Mouse (Mus musculus) heart, embryonic 12.5 days (tissue): ENCODE results near the gene Rab13. TPM values are rescaled to one million over a fixed set of nuclear protein-coding genes. Genes with fewer than 3 reads are reported as not detected.
A peak's percentile ranks its signal among the peaks of the same experiment; 100 is the strongest.

Experiments used
- ATAC-seq: fragments of 200-750 bp; cut with Nextera tagmentation; 2 replicates; pipeline ENCODE4 v1.8.0; 2017; ENCODE audit warnings: moderate TSS enrichment, moderate library complexity; ENCODE audit not compliant: insufficient number of reproducible peaks, low FRiP score
- H3K27ac ChIP-seq: fragments of 300-500 bp; sonication (generic); 2 replicates; pipeline ENCODE4 v1.5.1; 2016; ENCODE audit warnings: mild to moderate bottlenecking, moderate library complexity; ENCODE audit not compliant: poor library complexity, severe bottlenecking
- H3K27me3 ChIP-seq: fragments of 300-500 bp; sonication (generic); replicated peaks from 2 replicates; pipeline ENCODE4 v1.6.1; 2016; ENCODE audit warnings: mild to moderate bottlenecking, moderate library complexity
- H3K36me3 ChIP-seq: fragments of 300-500 bp; sonication (generic); 2 replicates; pipeline ENCODE4 v1.6.1; 2016; ENCODE audit warnings: mild to moderate bottlenecking, moderate library complexity
- H3K4me1 ChIP-seq: fragments of 300-500 bp; sonication (generic); replicated peaks from 2 replicates; pipeline ENCODE4 v1.6.1; 2016; ENCODE audit warnings: mild to moderate bottlenecking
- H3K4me2 ChIP-seq: fragments of 300-500 bp; sonication (generic); 2 replicates; pipeline ENCODE4 v1.6.1; 2016; ENCODE audit warnings: mild to moderate bottlenecking, moderate library complexity
- H3K4me3 ChIP-seq: fragments of 300-500 bp; sonication (generic); 2 replicates; pipeline ENCODE4 v1.5.1; 2016; ENCODE audit warnings: mild to moderate bottlenecking
- H3K9ac ChIP-seq: fragments of 300-500 bp; sonication (generic); 2 replicates; pipeline ENCODE4 v1.6.1; 2016; ENCODE audit warnings: mild to moderate bottlenecking, moderate library complexity
- H3K9me3 ChIP-seq: fragments of 300-500 bp; sonication (generic); replicated peaks from 2 replicates; pipeline ENCODE4 v1.6.1; 2016; ENCODE audit warnings: mild to moderate bottlenecking, moderate library complexity
- WGBS: fragments of 180-500 bp; shearing (Covaris S2); methylation state at CpG from one replicate; pipeline ENCODE4 v1.1.7; 2016; 5-methylcytosine and 5-hydroxymethylcytosine counted together
- polyA plus RNA-seq: library from polyadenylated mRNA; unstranded; fragments of >200 nt; fragmentation: Nextera tagmentation; extraction: Ambion mirVana; gene quantifications from 2 replicates; pipeline ENCODE4 v1.2.1, GENCODE M21; 2016

The Rab13 gene
- polyA plus RNA-seq, 1 experiment from 2014 or later, result 26.8 TPM

DNA sequence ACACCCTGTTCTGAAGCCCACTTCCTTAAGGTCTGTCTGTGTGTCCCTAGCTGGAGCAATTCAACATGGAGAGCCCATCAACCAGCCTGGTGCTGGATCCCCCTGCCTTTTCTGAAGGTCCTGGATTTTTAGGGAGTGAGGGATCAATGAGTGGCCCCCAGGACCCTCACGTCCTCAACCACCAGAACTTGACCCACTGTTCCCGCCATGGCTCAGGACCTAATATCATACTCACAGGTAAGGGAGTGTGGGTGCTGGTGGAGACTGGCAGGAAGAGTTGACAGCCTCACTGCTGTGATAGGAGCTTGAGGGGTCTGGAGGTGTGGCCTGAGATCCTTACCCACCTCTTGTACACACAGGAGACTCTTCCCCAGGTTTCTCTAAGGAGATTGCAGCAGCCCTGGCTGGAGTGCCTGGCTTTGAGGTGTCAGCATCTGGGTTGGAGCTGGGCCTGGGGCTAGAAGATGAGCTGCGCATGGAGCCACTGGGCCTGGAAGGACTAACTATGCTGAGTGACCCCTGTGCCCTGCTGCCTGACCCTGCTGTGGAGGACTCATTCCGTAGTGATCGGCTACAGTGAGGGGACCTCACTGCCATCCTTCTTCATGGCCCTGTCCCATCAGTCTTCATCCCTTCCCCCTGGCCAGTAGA lies 49.8 kb downstream of the Rab13 start:
- Histone ChIP-seq H3K4me2 (no peak overlapping the region), H3K27me3 (no peaks in the 10 kb centered on the region), H3K27ac (no peak overlapping the region), H3K9me3 (no peaks in the 10 kb centered on the region), H3K36me3 (peaks cover 56% of the 10 kb centered on the region), H3K4me1 (peaks cover 20% of the 10 kb centered on the region), H3K4me3 (no peak overlapping the region), H3K9ac (no peak overlapping the region)
- ATAC-seq, result no peak
- 88% methylated on average over 5 of the region's 5 CpGs for WGBS

DNA sequence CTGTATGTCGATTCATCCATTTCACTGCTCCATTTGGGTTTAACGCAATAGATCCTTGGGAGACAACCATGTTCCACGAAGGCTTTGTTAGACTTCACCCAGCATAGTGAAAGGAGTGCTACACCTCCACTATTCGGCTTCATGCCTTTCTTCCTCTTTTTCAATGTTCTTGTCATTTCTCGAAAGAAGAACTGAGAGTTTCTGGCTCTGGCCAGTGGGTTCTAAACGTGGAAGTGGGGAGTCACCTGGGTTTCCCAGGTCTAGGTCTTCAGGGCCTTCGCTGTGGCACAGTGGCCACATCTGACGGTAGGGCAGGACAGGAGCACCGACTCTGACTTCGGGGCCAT lies 51.2 kb downstream of the Rab13 start:
- Histone ChIP-seq H3K9ac (peak overlapping the region; percentile 95; the same call in 1 of the 2 replicates), H3K36me3 (peaks cover 50% of the 10 kb centered on the region), H3K27me3 (no peaks in the 10 kb centered on the region), H3K27ac (peak overlapping the region; percentile 98; the same call in 1 of the 2 replicates), H3K4me2 (peak overlapping the region; percentile 78), H3K4me3 (peak overlapping the region; percentile 90), H3K9me3 (no peaks in the 10 kb centered on the region), H3K4me1 (peaks cover 20% of the 10 kb centered on the region)
- 32% methylated on average over 10 of the region's 10 CpGs for WGBS
- no peak for ATAC-seq

DNA sequence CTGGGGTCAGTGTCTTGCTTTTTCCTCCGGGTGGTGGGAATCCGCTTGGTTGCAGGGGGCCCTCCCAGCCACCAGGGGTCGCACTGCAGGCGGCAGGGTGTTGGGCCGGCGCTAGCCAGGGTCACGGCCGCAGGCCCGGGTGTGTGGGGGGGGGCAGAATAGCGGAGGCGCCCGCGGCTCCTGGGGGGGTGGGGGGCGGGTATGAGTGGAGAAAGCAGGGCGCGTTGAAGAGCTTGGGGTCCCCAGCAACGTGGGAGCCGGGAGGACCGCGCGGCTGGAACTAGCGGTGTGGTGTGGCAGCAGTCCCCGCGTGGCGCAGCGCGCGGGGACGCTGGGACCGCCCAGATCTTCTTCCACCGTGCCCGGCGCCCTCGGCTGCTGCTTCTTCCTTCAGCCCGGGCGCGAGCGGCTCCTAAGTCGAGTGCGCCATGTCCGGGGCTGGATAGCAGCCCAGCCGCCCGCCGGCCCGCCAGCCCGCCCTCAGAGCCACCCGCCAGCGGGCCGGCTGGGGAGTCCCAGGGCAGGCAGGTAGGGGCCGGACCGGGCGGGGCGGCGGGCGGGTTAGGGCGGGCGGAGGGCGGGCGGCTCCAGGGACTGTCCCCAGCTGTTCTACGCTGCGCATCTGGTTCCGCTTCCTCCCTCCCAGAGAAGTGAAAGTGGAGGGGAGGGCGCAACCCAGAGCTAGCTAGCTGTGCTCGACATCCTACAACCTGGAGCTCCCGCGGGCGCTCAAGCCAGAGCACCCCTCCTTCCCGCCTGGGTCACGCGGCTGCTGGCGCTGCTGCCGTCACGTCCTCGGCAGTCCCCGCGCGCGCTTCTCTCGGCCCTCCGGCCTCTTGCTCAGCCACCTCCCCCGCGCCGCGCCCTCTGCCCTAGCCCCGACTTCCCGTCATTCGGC lies 51.8 kb downstream of the Rab13 start, which contains the start of gene Dennd4b:
Dennd4b (plus strand) TSS at position 152 of the 898 bp plus-strand sequence.
- peak; percentile 89 for ATAC-seq
- H3K4me2 ChIP-seq, result peak within 1 kb of the TSS; percentile 78
- H3K27ac ChIP-seq, result peak within 1 kb of the TSS; percentile 98
- H3K27me3 ChIP-seq, result no peaks in the 10 kb centered on the region
- H3K9me3 ChIP-seq, result no peaks in the 10 kb centered on the region
- peak within 1 kb of the TSS; percentile 95 for H3K9ac ChIP-seq
- H3K4me3 ChIP-seq, result peak within 1 kb of the TSS; percentile 90
- H3K4me1 ChIP-seq, result peaks cover 20% of the 10 kb centered on the region
- WGBS, result under 1% methylated on average over 82 of the region's 87 CpGs
- peaks cover 49% of the 10 kb centered on the region for H3K36me3 ChIP-seq

GRCm38 (mm10) chr3:90265932-90266741 lies 52.6 kb downstream of the Rab13 start:
- WGBS, result 12% methylated on average over 16 of the region's 16 CpGs
- H3K4me3 ChIP-seq, result peak overlapping the region; percentile 90

GRCm38 (mm10) chr3:90266901-90267775 lies 53.6 kb downstream of the Rab13 start:
- Histone ChIP-seq H3K27ac (peak overlapping the region; percentile 98), H3K4me2 (peak overlapping the region; percentile 78), H3K9ac (no peak overlapping the region), H3K4me1 (peaks cover 20% of the 10 kb centered on the region), H3K36me3 (peaks cover 48% of the 10 kb centered on the region), H3K4me3 (no peak overlapping the region), H3K27me3 (no peaks in the 10 kb centered on the region), H3K9me3 (no peaks in the 10 kb centered on the region)
- ATAC-seq, result no peak
- WGBS, result 92% methylated on average over 20 of the region's 20 CpGs

More at GRCm38 (mm10) chr3:90265932-90266741, 52.6 kb downstream of the Rab13 start:
- peaks cover 20% of the 10 kb centered on the region for H3K4me1 ChIP-seq
- peaks cover 49% of the 10 kb centered on the region for H3K36me3 ChIP-seq
- peak overlapping the region; percentile 95 for H3K9ac ChIP-seq
- H3K9me3 ChIP-seq, result no peaks in the 10 kb centered on the region
- H3K27me3 ChIP-seq, result no peaks in the 10 kb centered on the region
- peak overlapping the region; percentile 78 for H3K4me2 ChIP-seq
- peak; percentile 19 for ATAC-seq
- H3K27ac ChIP-seq, result peak overlapping the region; percentile 98

GRCm38 (mm10) chr3:90268190-90268589 lies 54.7 kb downstream of the Rab13 start:
- no peaks in the 10 kb centered on the region for H3K27me3 ChIP-seq
- ATAC-seq, result no peak
- no peaks in the 10 kb centered on the region for H3K9me3 ChIP-seq
- 90% methylated on average over 11 of the region's 11 CpGs for WGBS
- peaks cover 20% of the 10 kb centered on the region for H3K4me1 ChIP-seq
- H3K4me2 ChIP-seq, result no peak overlapping the region
- no peak overlapping the region for H3K4me3 ChIP-seq
- H3K36me3 ChIP-seq, result peaks cover 48% of the 10 kb centered on the region
- no peak overlapping the region for H3K27ac ChIP-seq
- H3K9ac ChIP-seq, result no peak overlapping the region

- Histone ChIP-seq H3K4me3 (no peak overlapping the region), H3K27ac (no peak overlapping the region), H3K4me2 (no peak overlapping the region), H3K9ac (no peak overlapping the region), H3K27me3 (no peaks in the 10 kb centered on the region), H3K36me3 (peaks cover 49% of the 10 kb centered on the region), H3K4me1 (peaks cover 20% of the 10 kb centered on the region), H3K9me3 (no peaks in the 10 kb centered on the region)
- 87% methylated on average over 16 of the region's 16 CpGs for WGBS
- no peak for ATAC-seq
Observed at GRCm38 (mm10) chr3:90268971-90269370, 55.5 kb downstream of the Rab13 start.

DNA sequence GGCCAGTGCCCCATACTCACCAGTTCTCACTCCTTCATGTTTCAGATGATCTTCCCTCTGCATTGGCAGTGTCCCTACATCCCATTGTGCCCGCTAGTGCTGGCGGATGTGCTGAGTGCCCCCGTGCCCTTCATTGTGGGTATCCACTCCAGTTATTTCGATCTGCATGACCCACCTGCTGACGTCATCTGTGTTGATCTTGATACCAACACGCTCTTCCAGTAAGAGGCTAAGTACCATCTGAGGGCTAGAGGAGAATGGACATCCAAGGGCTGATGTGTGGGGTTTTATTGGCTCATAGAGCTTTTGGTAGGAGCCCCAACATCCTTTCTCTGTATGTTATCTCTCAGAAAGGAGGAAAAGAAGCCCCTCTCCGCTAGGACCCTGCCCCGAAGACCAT lies 57.3 kb downstream of the Rab13 start:
- Histone ChIP-seq H3K9me3 (no peaks in the 10 kb centered on the region), H3K4me2 (no peak overlapping the region), H3K9ac (no peak overlapping the region), H3K27ac (no peak overlapping the region), H3K36me3 (peaks cover 63% of the 10 kb centered on the region), H3K4me3 (no peak overlapping the region), H3K27me3 (no peaks in the 10 kb centered on the region), H3K4me1 (peaks cover 13% of the 10 kb centered on the region)
- ATAC-seq, result no peak
- WGBS, result 87% methylated on average over 8 of the region's 8 CpGs

DNA sequence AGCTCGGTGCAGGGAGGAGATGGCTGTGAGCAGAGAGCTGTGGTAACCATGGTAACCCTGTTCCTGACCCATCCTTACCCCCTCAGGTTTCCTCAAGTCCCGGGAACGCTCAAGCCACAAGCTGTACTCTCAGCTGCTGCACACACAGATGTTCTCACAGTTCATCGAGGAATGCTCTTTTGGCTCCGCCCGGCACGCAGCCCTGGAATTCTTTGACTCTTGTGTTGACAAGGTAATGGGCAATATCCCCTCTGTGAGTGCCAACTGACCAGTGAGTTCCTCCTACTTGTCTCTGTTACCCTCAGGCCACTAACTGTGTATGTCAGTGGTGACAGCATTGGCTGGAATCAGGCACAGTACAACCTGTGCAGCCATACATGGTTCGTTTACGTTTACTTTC lies 58.7 kb downstream of the Rab13 start:
- WGBS, result 67% methylated on average over 9 of the region's 9 CpGs
- no peaks in the 10 kb centered on the region for H3K27me3 ChIP-seq
- no peak overlapping the region for H3K9ac ChIP-seq
- H3K27ac ChIP-seq, result no peak overlapping the region
- peaks cover 77% of the 10 kb centered on the region for H3K36me3 ChIP-seq
- no peak overlapping the region for H3K4me3 ChIP-seq
- no peaks in the 10 kb centered on the region for H3K9me3 ChIP-seq
- no peak for ATAC-seq
- H3K4me2 ChIP-seq, result no peak overlapping the region
- H3K4me1 ChIP-seq, result peaks cover 8% of the 10 kb centered on the region

- 91% methylated on average over 22 of the region's 22 CpGs for whole genome bisulfite sequencing
- no peak for ATAC-seq
- Histone ChIP-seq H3K27ac (no peak overlapping the region), H3K27me3 (no peaks in the 10 kb centered on the region), H3K4me1 (peaks cover 9% of the 10 kb centered on the region), H3K36me3 (peaks cover 90% of the 10 kb centered on the region), H3K9ac (no peak overlapping the region), H3K9me3 (no peaks in the 10 kb centered on the region), H3K4me2 (no peak overlapping the region), H3K4me3 (no peak overlapping the region)
Observed at GRCm38 (mm10) chr3:90273855-90274254, 60.4 kb downstream of the Rab13 start.
